Mouse (Mus musculus): Measurements from ENCODE around the gene Tectb.
"Not testable (repeated sequence)": the region's sequence is repeated elsewhere in the genome, so short reads cannot be mapped to it uniquely, and the experiment has no call there.

Gene Tectb

DNA sequence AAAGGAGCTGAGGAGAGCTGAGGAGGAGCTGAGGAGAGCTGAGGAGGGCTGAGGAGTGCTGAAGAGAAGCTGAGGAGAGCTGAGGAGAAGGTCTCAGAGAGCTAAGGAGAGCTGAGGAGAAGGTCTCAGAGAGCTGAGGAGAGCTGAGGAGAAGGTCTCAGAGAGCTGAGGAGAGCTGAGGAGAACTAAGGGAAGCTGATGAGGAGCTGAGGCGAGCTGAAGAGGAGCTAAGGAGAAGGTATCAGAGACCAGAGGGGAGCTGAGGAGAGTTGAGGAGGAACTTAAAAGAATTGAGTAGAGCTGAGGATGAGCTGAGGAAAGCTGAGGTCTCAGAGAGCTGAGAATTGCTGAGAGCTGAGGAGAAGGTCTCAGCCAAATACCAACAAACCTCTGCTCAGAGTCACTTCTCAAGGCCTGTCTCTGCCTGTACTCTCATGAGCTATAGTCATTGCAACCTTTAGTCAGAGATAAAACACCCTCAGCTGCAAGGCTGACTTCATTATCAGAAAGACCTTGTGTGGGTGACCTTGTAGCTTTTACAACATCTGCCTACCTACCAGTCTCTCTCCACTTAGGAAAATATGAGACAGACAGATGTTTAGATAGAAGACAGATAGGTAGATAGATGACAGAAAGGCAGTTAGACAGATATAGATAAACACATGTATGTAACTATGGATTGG, 15.2 kb upstream of the Tectb start:
- no peak for DNase-seq (ENCODE audit: low read depth in 2 of 2, low spot score in 2 of 2)

DNA sequence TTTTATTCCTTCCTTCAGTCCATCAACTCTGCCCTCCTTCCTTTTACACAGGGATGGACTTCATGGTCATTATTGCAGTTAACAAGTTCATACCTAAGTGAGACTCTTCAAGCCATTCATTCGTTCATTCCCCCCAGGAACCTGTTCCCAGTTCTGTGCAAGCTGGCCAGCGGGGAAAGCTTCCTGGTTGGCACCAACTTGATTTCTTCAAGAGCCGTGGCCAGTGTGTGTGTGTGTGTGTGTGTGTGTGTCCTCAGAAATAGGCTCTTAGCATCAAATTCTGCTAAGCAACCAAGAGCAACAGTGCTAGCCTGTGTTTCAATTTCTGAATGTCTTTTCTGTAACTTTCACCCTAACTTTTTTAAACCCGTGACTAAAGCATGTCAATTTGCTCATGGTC, 14.6 kb upstream of the Tectb start:
- DNase-seq (ENCODE audit: low read depth in 2 of 2, low spot score in 2 of 2), result no peak

DNA sequence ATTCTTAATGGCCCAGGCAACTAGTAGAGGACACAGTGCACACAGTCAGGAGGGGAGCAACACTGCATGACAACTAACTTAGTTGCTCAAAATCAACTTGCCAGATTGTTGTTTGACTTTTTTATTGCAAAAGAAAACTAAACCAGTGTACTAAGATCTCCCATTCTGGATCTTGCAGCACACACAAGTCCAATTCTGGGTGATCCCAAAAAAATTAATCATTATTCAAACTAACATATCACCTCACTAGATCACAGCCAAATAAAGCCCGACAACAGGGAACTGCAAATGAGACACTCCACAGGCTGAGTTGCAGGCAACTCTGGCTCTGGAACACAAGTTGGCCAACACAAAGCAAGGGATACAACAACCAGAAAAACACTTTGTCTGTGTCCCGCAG, 13.8 kb upstream of the Tectb start:
- DNase-seq (ENCODE audit: low read depth in 2 of 2, low spot score in 2 of 2), result no peak

- no peak for DNase-seq (ENCODE audit: low read depth in 2 of 2, low spot score in 2 of 2)
Observed at GRCm38 (mm10) chr19:55167741-55168140, 12.8 kb upstream of the Tectb start.

GRCm38 (mm10) chr19:55168360-55168759, 12.2 kb upstream of the Tectb start:
- no peak for DNase-seq (ENCODE audit: low read depth in 2 of 2, low spot score in 2 of 2)

GRCm38 (mm10) chr19:55169236-55169729, 11.2 kb upstream of the Tectb start:
- not testable (repeated sequence) for DNase-seq (ENCODE audit: low read depth in 2 of 2, low spot score in 2 of 2)

DNA sequence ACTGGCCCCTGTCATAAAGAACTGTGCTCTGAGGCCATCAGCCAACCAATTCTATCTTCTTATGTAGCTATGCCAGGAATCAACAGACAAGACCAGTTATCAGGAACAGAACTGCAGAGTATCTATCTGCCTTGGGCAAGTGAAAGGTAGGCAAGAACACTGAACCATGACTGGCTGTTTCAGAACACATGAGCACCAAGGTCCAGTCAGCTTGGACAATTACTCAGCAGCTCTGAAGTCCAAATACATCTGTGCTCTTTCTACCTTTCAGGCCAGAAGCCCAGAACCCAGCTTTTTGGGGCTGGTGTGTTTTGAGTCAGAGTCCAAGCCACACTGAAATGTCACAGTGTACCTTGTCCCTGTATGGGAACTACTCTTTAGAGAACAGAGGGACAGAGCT, 10.1 kb upstream of the Tectb start:
- no peak for DNase-seq (ENCODE audit: low read depth in 2 of 2, low spot score in 2 of 2)

DNA sequence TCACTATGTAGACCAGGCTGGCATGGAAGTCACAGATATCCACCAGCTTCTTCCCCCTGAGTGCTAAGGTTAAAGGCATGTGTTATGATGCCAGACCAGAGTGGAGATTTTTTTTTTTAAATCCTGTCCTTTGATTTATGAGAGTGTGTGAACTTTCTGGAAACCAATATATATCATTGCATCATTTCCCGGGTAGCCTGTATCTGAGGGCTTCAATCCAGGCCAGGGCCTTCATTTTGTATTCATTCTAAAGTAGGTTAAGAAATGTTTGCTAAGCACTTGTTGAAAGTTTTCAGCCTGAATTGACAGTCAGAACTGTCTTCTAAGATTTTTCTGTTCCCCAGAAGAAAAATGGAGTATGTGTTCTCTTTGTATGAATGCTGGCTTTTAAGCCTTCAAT, 8.9 kb upstream of the Tectb start:
- no peak for DNase-seq (ENCODE audit: low read depth in 2 of 2, low spot score in 2 of 2)

- no peak for DNase-seq (ENCODE audit: low read depth in 2 of 2, low spot score in 2 of 2)
Observed at GRCm38 (mm10) chr19:55177143-55177542, 3.4 kb upstream of the Tectb start.

DNA sequence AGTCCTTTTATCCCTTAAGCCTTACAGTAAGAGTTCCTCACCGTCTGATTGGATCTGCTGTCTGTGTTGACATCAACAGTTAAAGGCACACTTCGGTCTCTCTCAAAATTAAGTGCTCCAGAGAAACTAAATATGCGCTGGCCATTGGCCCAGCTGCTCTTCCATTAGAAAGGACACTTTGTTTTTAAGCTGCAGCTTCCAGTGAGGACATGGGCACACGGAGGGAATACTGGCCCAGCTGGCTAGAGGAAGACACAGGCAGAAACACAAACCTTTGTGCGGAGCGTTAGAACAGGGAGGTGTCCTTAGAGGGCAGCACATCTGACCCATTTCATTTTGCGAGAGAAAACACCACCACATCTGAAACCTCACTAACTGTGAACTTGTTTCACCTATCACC, 3.9 kb downstream of the Tectb start:
- no peak for DNase-seq (ENCODE audit: low read depth in 2 of 2, low spot score in 2 of 2)

DNA sequence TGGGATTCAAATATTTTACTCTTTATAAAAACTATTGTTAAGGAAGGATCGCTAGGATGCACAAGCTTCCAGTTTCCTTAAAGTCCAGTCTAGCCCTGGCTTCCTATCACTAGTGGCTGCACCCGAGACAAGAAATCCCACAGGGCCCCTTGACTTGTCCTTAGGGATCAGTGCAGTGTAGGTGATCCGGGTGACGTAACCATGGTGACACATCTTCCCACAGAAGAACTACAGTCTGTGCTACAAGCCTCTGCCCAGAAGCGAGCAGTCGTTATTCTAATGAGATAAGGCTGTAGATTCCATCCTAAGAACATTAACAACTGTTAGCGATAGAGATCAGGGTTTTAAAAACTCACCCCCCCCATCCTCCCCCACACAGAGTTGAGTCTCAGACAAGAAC, 4.5 kb downstream of the Tectb start:
- DNase-seq (ENCODE audit: low read depth in 2 of 2, low spot score in 2 of 2), result no peak

DNA sequence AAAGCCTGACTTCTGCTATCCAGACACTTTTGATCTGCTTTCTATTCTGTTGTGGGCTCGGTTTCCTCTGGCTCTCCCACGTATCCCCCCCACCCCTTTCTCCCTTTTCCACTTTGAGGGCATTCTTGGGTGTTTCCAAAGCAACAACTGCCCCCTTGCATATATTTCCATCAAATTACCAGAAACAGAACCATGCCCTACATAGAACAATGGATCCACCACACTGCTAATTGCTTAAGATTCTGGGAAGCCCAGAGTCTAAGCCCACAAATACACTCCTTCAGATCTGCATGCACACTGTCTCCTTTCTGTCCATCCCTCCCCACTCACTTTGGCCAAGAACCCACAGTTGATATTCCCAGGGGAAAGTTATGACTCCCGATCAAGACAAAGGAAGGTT, 5.1 kb downstream of the Tectb start:
- no peak for DNase-seq (ENCODE audit: low read depth in 2 of 2, low spot score in 2 of 2)

GRCm38 (mm10) chr19:55190065-55190464, 9.5 kb downstream of the Tectb start:
- DNase-seq (ENCODE audit: low read depth in 2 of 2, low spot score in 2 of 2), result no peak

DNA sequence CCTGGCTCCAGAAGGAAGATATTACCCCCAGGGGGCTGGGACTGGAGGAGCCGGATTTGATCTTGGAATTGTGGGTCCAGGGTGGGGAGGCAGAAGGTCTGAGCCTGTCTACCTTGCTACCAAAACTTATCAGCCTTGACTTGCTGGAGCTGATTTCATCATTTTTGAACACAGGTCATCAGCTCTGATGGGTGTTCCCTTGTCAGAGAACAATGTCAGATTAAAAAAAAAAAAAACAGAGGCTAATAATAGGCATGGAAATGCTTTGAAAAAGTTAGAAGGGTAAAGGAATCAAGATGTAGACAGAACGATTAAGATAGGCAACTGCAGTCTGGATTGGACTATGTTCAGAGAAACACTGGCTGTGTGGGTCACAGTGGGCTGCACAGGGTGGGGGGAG, 11.1 kb downstream of the Tectb start:
- DNase-seq (ENCODE audit: low read depth in 2 of 2, low spot score in 2 of 2), result no peak

- no peak for DNase-seq (ENCODE audit: low read depth in 2 of 2, low spot score in 2 of 2)
Observed at GRCm38 (mm10) chr19:55192254-55192945, 11.9 kb downstream of the Tectb start.

- DNase-seq (ENCODE audit: low read depth in 2 of 2, low spot score in 2 of 2), result no peak
Observed at GRCm38 (mm10) chr19:55193717-55194394, 13.3 kb downstream of the Tectb start.

DNA sequence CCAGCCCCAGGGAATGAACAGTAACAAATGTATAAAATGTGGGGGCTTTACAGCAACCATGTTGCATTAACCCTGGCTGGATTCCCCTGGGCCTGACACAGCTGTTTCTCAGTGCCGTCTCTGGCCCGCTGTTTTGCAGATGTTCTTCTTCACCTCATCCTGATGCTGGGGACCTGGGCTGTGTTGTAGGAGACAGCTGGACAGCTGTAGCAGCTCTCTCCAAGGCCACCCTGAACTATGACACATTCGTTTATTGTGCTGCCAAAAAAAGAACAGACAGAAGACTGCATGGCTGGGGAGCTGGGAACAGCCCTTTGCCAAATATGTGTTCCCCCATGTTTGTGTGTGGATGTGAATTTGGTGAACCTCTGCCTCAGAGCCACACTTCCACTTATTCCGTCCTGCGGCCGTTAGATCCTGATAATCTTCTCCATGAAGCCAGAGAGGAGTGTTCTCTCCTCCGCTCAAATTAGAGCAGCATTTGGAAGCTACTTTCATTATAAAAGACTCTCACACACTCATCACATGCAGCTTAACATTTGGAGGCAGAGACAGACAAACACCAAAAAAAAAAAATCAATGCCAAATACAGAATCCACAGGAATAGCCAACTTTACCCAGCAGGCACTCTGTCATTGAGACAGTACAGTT, 14.1 kb downstream of the Tectb start:
- DNase-seq (ENCODE audit: low read depth in 2 of 2, low spot score in 2 of 2), result no peak

GRCm38 (mm10) chr19:55195574-55195973, 15.0 kb downstream of the Tectb start:
- DNase-seq (ENCODE audit: low read depth in 2 of 2, low spot score in 2 of 2), result no peak

GRCm38 (mm10) chr19:55198303-55198702, 17.8 kb downstream of the Tectb start:
- no peak for DNase-seq (ENCODE audit: low read depth in 2 of 2, low spot score in 2 of 2)

DNA sequence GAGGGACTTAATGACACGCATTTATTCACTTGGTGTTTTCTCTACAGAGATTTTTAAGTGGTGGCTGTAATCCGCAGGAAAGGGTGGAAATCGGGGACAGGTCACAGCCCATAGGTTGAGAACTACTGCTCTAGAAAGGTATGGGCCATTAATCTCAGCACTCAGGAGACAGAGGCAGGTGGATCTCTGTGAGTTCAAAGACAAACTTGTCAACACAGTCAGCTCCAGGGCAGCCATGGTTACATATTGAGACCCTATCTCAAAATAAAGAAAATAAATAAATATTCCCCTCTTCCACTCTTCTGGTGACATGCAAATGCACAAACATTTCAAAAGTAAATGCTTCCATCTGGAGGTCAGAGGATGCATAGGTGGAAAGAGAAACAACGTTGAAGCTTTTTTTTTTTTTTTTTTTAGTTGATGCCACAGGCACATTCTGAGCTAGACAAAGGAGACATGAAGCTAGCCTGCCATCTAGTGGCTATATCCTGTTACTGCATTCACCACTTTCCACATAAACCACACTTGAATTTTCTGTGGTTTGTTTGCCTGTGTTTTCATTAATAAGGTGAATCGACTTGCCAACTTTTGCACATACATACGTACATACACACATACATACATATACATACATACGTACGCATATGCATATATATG, 26.1 kb downstream of the Tectb start:
- peak in 1 of 2 experiments; percentile 26 for DNase-seq (ENCODE audit: low read depth in 2 of 2, low spot score in 2 of 2)

GRCm38 (mm10) chr19:55207205-55207604, 26.7 kb downstream of the Tectb start:
- DNase-seq (ENCODE audit: low read depth in 2 of 2, low spot score in 2 of 2), result no peak
